Mouse (Mus musculus) skeletal muscle tissue, adult 2 months (tissue): ENCODE measurements around the gene Amh.
"Not testable (repeated sequence)": the region's sequence is repeated elsewhere in the genome, so short reads cannot be mapped to it uniquely, and the experiment has no call there.

ENCODE experiments used
- DNase-seq: peaks from one replicate; pipeline ENCODE4 v3.0.0-alpha.2; 2012; ENCODE audit warnings: low read depth, low spot score

The Amh gene

DNA sequence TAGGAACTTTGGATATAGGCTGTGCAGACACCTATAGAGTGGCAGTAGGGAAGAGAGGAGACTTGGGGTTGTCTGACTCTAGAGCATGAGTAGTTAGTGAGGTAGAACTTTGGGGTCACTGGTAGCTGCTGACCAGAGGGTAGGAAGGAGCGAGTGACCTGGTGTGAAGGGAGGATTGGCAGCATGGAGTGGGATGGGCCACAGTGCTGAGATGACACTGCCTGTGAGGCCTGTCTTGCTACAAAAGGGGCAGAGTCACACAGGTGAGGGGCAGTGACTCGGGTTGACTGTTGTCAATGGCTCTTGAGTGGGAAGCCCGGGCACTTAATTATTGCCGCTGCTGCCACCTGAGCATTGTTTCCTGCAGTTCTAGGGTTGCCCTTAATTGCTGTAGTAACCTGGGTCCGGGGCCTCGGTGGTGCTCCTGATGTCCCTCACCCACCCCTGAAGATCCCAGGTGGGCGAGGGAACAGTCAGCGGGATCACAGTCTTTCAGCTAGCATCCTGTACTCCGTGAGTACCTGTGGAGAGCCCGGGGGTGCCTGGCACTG is 22.9 kb downstream of the Amh start:
- DNase-seq = no peak

DNA sequence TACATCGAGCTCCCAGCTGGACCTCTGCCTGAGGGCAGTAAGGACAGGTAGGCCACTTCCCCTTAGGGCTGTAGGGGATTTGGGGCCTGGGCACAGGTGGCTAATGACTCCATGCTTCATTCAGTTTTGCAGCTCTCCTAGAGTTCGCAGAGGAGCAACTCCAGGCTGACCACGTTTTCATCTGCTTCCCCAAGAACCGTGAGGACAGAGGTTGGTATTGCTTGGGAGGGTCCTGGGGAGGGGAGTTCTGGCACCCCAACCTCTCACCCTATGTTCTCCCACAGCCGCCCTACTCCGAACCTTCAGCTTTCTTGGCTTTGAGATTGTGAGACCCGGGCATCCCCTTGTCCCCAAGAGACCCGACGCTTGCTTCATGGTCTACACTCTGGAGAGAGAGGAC is 23.5 kb downstream of the Amh start:
- not testable (repeated sequence) for DNase-seq

DNA sequence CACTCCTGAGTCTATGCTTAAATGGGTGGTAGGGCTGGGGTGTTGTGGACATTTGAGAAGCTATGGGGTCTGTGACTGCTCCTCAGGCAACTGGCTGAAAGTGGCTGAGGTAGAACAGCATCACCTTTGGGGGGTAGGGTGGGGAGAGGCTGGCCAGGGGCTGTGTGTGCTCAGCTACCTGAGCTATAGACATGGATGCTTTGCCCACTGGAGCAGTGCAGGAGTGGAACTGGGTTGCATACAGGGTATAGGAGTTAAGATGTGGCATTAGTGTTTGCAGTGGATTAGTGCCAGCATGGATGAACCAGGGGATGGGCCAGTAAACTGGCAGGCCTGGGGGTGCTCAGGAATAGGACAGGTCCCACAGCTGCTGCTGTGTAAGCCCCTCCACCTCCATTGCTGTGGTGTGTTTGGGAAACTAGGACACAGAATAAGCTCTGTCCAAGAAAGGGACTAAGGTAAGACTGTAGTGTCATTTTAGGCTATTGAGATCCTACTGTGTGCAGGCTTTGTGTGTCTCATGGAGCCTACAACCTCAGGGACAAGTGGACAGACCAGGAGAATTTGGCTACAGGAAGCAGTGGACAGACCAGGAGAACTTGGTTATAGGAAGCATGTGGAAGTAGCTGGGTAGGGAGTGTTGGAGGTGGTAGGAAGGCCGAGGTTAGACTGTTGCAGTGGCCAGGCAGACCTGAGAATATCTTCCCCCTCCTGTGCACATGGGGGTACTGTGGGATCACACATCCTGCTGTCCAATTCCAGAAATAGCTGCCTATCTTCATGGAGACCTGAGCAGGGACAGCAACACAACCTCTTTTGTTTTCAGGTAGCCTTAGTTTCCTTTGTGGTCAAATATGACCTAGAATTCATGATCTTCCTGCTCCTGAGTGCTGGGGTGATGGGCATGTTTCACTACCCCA is 24.6 kb downstream of the Amh start:
- DNase-seq = no peak

DNA sequence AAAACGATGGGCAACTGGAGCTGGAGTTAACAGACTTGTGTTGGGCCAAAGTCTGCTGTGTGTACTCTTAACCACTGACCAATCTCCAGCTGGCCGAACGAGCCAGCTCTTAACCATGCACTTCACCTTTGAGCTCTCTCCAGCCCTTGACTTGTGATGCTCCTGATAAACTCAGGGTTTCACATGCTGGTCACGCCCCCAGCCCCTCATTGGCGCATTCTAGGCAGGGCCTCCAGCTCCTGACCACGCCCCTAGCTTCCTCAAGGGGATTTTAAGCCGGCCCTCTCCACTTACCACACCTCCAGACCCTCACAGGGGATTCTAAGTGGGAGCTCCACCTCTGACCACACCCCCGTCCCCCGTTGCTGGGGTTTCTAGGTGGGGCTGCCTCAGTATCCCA is 26.1 kb downstream of the Amh start:
- no peak for DNase-seq

DNA sequence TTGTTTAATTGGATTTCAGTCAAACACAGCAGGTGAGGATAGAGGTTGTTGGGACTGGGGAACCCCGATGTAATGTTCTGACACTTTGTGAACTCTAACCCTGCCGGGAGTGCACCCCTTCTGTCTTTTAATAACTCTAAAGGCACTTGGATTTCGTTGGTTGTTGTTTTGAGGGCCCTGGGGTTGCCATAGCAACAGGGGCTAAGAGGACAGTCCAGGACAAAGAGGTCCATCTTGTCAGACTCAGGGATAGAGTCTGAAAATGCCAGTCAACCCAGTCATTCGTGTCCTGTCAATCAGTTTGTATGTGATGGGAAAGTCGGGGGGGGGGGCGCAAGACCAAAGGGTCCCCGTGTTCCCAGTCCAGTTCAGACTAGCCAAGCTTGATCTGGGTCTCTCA is 27.8 kb downstream of the Amh start:
- DNase-seq = no peak

DNA sequence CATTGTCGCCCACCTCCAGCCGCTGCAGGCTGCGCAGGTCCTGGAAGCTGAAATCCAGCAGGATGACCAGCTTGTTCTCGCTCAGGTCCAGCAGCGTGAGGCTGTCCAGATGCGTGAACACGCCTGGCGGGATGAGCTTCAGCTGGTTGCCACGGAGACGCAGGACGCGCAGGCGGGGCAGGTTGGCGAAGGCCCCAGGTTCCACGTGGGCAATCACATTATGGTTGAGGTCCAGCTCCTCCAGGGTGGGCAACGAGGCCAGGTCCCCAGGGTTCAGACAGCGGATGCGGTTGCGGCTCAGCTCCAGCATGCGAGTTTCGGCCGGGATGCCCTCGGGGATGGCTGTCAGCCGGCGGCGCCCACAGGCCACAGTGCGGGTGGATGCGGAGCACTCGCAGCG is 30.6 kb downstream of the Amh start:
- DNase-seq = no peak

DNA sequence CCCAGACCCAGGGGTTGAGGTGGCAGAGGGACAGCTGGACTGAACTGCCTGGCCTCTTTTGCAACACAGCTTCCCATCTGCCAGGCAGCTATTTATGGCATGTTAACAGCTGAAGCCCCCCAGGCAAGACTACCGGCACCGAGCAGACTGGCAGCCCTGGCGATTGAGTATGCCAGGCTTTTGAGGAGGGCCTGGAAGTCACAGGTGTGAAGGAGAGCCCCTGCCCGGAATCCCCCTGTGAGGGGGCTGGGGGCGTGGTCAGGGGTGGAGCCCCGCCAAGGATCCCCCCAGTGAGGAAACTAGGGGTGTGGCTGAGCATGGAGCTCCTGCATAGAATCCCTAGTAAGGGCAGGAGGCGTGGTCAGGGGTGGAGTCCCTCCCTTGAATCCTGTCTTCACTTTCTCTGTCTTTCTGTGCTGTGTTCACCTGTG is 31.9 kb downstream of the Amh start:
- no peak for DNase-seq

DNA sequence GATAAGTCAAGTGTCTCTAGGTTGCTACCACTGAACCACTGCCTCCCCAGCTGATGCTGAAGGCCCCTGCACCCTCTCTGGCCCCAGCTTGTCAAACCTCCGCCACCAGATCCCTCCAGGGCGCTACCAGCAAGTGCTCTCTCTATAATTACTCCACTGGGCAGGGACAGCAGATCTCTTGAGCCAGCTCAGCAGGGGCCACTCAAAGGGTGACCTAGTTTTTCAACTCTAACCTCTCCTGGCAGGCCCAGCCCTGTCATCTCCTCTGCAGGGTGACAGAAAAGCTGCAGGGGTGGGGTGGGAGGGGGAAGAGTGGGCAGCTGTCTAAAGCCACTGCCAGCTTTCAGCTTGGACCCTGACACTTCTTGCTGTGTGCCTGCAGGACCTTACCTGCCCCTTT is 32.8 kb downstream of the Amh start:
- peak; percentile 81 for DNase-seq

DNA sequence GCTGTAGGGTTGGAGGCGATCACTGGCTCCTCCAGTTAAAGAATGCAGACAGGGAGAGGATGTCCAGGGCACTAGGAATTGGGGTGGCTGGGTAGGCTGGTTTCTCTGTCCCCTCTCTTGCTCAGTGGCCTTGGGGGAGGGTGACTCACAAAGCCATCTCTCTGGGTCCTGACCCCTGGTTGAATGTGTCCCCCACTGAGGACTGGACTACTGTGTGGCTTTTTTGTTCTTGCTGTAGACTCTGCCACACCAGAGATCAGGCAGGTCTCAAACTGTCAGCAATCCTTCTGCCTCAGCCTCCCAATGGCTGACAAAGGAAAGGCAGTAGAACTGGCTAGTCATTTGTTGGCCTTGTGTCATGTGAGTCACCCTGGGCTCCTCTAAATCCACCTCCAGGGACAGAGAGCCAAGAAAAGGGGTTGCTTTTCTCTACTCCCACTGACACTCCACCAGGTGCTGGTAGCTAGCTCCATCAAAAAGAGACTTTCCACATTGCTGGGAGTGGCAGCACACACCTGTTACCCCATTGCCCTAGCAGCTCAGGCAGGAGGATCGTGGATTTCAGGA is 33.4 kb downstream of the Amh start:
- no peak for DNase-seq

DNA sequence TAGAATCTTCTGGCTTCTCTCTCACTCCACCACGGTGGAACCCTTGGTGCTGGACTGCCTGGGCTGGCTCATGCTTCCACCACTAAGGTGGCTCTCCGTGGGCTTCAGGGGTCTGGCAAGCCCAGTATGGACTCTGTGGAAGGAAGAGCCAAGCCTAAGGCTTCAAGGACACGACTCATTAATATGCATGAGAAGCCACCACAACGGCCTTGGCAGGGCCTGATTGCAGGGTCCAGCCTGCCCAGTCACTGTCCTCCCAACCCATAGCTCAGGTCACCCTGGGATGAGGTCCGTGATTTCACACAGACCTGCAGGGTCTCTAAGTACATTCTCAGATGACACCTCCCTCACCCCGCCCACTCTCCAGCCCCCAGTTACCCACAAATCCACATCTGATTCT is 34.8 kb downstream of the Amh start:
- no peak for DNase-seq

DNA sequence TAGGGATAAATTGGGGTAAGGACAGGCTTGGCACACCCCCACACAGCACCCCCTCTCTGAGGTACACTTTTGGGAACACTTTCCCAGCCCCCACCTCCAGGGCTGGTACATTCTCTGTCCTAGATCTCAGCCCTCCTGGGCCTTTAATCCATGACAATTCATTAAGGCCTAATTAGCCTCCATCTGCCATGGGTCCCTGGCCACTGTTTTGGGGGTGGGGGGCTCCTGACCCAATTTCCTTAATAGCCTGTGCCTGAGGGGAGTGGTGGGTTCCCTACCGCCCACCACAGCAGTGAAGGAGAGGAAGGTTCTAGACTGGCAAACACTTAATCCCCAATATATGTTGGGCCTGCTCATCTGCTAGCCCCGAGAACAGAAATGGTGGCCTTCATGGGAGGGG is 36.6 kb downstream of the Amh start:
- DNase-seq = no peak

DNA sequence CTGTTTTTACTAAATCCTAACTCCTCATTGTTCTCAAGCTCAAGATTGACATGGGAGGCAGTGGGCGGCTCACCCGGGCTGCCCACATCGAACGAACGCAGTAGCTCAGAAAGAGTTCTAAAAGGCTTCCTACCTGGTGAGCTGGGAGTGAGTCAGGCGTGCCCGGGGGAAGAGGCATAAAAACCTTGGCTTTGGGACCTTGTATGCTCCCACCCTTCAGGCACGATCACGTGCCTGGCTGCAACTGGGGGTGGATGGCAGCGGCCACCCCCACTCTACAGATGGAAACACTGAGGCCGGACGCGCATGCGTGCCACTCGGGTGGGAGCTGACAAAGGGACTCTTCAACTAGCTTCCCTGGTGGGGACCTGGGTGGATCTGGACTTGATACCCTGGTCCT is 37.3 kb downstream of the Amh start:
- DNase-seq = no peak

DNA sequence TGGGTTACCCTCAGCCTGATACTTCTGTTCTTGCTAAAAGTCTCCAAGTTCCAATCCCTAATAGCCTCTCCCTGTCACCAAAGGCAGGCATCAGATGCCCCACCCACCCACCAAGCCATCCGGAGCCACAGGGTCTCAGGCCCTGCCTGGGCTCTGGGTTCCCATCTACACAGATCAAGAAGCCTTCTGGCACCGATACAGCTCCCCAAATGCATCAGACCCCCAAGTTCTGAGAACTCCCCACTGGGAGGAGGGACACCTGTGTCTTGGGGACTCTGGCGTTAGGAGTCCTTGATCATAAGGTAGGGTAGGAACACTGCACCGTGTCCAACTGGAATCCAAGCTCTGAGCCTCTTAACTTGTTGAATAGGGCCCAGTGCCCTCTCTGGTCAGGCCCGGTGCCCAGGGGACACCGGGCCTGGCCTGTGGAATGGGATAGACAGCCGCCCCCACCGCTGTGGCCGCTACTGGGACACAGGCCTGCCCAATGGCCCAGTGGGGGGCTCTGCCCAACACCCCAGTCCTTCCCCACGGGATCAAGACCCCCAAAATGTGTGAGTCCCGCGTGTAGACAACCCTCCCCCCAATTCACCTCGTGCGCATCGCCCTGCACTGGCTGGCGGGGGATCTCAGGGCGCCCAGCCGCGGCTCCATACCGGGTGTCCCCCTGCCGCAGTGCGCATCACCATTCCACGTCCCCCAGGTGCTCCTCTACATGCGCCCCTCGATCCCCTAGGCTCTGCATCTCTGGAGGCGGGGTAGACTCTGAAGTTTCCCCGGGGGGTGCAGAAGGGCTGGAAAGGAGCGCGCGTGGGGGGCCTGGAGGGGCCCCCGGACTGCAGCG is 38.3 kb downstream of the Amh start:
- DNase-seq = no peak

DNA sequence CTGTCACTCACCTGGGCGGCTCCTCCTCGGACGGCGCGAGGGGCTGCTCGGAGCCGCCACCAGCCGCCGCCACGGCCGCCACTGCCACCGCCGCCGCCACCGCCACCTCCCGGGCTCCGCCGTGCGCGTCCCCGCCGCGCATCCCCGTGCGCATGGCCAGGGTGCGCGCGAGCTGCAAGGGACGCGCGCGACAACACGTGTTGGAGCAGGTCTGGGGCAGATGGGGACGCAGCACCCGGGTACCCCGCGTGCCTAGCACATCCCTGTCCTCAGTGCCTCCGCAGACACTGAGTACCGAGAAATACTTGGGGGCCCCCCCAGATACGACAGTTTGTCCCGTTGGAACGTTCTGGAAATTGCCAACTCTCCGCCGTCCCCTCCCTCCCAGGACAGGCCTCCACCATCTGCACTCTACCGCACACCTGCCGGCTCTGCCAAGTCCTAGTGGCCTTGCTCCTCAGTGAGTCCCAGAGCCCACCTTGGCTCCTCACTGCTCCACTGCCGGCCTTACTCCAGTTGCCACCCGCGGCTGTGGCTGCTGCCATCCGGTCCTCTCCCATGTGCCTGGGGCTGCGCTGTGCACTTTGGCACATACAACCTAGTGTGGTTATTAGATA is 39.0 kb downstream of the Amh start, which contains the start of gene Lingo3:
Gene Lingo3 (minus strand): TSS at position 109 of the 617 bp plus-strand sequence.
- DNase-seq = no peak

DNA sequence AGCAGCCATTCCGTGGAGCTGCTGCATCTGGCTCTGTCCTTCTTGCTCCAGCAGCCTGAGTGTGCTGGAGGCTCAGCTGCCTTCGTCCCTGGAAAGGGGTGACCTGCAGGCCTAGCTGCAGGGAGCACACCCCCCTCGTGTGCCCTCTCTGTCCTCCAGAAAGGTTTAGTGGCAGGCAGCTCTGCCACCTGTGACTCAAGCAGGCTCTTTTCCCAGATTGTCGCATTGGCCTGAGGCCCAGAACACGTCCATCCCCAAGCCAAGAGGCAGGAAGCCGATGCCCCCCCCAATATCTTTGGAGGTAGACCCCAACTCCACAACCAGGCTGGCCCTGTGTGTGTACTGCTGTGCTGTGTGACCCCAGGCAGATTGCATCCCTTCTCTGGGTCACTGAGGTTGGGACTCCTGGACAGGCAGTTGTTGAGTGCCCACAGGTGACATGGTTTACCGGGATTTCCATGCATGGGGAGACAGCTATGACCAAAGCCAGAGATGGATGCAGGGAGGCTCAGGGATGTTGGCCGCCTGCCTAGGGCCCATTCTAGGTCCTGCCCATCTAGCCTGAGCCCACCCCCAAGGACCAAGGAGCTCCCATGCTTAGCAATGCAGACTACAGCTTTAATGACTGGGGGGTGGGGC is 40.1 kb downstream of the Amh start:
- no peak for DNase-seq

DNA sequence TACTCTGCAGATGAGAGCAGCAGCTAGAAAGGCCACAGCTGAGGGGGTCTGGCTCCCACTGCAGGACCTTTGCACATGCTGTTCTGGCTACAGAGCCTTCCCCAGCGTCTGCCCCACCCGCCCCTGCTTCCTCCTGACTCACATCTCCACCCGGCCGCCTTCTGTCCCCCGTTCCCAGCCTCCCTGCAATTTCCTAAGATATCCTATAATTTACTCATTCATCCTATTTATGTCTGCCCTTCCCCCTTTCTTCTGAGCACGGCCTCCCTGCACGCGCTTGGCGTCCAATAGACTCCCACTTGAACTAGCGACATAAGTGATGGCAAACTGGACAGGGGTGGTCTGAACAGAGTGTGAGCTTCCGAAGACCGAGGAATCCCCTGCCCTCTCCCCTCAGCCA is 40.7 kb downstream of the Amh start:
- DNase-seq = no peak

DNA sequence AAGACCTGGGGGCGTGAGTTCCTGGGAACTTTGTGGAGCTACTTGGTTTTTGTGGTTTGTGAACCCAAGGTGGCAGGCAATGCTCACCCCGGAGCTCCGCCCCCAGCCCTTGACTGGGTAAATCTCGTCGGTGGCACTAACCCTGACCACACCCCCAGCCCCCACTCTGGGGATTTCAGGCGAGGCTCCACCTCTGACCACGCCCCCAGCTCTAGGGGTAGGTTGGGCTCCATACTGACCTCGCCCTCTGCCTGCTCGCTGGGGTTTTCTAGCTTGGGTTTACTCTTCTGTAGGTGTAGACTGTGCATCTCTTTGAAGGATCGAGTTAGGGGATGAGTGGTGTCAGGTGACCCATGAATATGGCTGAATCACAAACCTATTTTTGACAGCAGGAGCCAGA is 43.5 kb downstream of the Amh start:
- DNase-seq = peak; percentile 77

DNA sequence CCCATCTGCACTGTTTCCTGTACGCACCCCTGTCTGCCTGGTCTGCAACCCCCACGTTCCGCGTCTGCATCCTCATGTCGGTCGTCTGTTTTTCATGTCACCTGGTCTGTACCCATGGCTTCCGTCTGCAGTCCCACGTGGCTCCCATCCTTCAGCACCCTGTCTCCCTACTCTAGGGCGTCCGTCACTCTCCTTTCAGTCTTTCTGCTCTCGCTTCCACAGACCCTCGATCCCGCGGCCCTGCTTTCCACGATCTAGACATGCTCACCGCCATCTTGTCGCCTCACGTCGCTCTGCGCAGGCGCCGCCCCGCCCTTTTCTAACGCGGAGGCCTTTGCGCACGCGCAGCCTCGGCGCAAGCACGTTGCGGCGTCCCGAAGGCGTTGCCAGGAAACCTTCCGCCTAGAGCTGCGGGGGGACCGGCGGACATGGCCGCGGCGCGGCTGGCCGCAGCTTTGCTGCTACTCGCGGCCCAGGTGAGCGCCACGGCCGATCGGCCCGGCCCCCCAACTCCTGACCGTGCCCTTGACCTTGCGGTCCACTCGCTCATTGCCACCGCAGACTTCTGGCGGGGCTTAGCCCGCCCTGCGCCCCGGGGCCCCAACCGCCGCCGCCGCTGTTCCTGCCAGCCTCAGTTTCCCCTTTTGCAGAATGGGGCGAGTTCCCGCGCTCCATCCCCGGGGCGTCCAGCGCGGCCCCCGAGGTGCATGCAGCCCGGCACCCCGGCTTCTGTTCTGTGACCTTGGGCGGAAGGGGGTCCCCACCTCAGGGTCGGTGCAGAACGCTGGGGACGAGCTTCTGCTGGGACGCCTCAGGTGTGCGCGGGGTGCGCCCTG is 50.1 kb downstream of the Amh start, which contains the start of the genes Lsm7 and Sppl2b:
Gene Lsm7 (minus strand): TSS at position 297 of the 836 bp plus-strand sequence.
Gene Sppl2b (plus strand): TSS at position 363 of the 836 bp plus-strand sequence.
- peak; percentile 96 for DNase-seq

DNA sequence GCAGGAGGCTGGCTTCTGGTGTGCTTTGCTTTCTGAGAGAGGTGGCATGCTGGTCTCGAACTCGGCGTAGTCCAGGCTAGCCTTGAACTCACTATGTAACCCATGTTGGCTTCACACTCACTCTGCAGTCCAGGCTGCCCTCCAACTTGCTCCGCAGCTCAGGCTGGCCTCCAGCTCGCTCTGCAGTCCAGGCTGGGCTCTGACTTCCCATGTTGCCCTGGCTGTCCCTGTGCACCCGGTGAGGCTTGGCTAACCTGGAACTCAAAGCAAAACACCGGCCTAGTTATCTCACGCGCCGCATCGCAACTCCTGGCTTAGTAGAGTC is 50.7 kb downstream of the Amh start:
- DNase-seq = no peak

DNA sequence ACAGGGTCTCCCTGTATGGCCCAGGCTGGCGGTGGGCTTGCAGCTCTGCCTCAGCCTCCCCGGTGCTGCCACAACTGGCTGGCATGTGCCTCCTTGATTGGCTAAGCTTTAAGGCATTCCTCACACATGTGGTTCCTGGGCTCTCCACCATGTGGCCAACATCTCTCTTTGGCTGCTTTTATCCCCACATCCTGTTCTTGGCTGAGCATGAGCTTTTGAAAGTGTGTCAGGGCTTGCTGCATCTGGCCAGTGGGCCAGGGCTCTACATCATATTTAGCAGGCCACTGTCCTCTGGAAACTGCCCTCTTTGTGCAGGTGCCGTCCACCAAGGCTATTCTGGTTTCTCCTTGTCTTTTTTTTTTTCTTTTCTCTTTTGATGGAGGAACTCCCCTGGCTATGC is 51.2 kb downstream of the Amh start:
- DNase-seq = no peak
